Mouse (Mus musculus) left cerebral cortex, postnatal 10 days (tissue): Measurements from ENCODE around the gene Rflnb. TPM values are rescaled to one million over a fixed set of nuclear protein-coding genes. Genes with fewer than 3 reads are reported as not detected.

ENCODE experiments used
- DNase-seq, 2 experiments: peaks; one replicate each; pipeline ENCODE4 v3.0.0; 2021 to 2022; ENCODE audit warnings: low spot score in 2 of 2, mixed read lengths in 1 of 2; ENCODE audit errors: extremely low spot score in 1 of 2
- intact Hi-C: fragments of 180-260 bp; cut with DNase I; formaldehyde crosslinking; loops from one replicate; pipeline ENCODE4 v1.15.1; 2025
- total RNA-seq, 2 experiments: library from RNA; stranded (reverse); gene quantifications; 2 replicates each; pipeline ENCODE4 v1.2.3; 2021

The Rflnb gene
- total RNA-seq: 10 to 100 TPM; 27.3 to 29.6 TPM

DNA sequence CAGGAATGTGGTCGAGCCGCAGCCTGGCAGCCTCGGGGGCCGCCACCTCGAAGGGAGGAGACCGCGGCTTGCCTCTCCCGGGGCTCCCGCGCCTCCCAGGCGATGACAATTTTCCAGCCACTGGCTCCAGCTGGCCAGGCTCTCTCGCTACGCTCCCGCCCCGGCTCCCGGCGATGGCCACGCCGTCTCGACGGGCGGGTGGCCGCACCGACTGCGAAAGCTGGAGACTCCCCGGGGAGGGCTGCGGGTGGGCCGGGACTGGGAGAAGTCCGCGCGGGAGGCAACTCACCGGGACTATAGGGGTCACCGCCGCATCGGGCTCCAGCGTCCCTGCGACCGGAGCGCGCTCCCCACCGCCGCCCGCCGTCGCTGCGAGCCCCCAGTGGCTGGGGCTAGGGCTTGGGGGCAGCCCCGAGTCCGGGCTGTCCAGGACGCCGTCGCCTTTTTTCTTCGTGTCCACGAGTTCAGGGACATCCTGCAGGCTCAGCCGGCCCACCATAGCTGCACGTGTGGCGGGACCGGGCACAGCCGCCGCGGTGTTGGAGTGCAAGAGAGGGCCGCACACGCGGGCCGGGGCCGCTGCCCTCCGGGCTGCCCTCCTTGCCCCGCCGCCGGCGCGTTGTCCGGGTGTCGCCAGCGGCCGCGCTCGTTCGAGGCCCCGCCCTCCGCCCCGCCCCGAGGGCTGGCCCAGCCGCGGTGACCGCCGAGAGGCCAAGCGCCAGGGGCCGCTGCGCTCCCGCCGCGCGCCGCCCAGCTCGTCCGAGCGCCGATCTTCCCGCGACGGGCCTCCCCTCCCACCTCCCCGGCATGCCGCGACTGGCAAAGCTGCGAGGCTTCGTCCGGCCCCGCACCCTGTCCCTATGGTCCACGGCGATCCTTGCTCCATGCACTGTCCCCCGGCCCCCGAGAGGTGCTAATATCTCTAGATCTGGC lies at the start of gene Rflnb:
TSS of gene Rflnb (minus strand) at position 644 of the 933 bp plus-strand sequence.
- intact Hi-C loops: no loop called here

GRCm38 (mm10) chr11:76077341-76077740 lies 49.8 kb upstream of the Rflnb start:
- intact Hi-C loops: no loop called here

More for the DNA sequence above, at the start of gene Rflnb:
- peak; percentile 29 to 93 for DNase-seq

GRCm38 (mm10) chr11:76074296-76075093 lies 46.9 kb upstream of the Rflnb start:
- intact Hi-C loops: no loop called here
- DNase-seq: no peak

More at GRCm38 (mm10) chr11:76077341-76077740, 49.8 kb upstream of the Rflnb start:
- DNase-seq: no peak

DNA sequence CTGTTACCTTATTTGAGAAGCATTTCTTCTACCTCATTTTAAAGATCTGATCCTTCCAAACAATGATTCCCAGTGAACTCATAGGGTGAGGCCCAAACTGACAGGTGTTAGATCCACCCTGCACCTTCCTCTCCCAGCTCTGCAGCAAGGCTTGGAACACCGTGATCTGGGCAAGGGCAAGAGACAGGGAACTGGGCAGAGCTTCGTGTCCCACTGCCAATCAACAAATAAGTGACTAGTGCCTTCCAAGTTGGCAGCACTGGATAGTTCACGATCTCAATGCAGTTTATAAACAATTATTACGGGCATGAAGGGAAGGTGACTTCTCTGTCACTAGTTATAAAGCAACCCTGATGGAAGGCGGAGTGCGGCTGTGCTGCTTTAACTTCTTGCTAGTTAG lies 42.2 kb upstream of the Rflnb start:
- intact Hi-C loops: no loop called here
- no peak for DNase-seq

DNA sequence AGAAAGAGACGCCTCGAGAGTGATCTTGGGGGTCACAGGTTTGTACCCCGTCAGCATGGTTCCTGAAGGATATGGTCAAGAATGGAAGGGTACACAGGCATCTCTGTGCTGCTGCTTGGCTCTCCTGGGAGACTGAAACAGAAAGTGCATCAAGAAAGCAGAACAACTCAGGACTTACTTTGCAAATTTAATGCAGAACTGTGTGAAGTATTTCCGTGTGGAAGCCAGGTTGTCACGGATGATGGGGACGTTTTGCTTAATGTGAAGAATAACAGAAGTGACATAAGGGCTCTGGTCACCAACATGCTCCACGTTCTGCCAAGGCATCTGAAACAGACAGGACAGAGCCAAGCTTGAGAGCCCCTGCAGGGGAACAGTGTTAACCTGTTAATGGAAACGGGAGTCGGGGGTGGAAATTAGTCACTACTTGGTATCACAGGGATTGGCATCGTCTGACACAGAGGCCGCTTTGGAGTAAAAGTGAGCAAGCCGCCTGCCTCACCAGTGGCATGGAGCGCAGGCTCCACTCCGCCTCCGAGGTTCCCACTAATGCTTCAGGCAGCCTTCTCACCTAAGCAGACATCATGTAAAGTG lies 39.1 kb upstream of the Rflnb start:
- intact Hi-C loops: no loop called here
- DNase-seq: no peak

DNA sequence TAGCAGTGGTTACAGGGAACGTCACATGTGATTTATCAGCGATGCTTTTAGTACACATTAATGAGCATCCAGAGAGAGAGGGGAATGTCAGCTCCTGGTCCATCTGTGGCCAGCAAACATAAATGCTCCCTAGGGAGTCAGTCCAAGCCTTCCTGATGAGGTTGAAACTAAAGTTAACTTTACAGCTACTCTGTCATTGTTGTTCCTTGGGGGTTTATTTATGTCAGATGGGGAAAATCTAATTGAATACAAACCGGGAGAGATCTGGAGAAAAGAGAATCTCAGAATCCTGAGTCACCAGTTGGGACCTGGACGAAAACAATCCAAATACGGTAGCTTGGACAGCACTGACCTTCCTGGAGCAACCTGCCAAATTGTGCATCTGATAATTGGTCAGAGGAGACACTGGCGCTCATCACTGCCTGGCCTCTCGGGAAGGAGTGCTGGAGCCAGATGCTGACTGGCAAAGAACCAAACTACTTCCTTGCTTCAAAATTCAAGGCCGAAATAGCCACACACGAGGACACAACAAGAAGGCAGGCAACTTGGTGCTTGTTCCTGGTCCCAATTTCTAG lies 38.0 kb upstream of the Rflnb start:
- DNase-seq: no peak
- intact Hi-C loops: no loop called here

DNA sequence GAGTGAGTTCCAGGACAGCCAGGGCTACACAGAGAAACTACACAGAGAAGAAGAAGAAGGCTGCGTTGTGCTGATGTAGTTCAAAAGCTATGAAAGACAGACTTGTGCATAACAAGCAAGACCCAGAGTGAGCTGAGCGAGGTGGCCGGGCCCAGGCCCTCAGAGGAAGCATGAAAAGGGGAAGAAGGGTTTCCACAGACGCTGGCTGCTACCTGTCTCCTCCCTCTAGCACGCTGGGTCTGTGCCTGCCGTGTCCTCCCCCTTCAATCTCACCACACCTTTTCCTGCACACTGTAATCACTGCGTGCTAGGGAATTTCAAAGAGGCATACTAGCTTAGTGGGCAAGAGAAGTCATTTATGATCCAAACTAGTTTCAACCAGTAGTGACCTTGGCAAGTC lies 36.8 kb upstream of the Rflnb start:
- intact Hi-C loops: no loop called here
- no peak for DNase-seq

GRCm38 (mm10) chr11:76060906-76061305 lies 33.3 kb upstream of the Rflnb start:
- DNase-seq: no peak
- intact Hi-C loops: no loop called here

DNA sequence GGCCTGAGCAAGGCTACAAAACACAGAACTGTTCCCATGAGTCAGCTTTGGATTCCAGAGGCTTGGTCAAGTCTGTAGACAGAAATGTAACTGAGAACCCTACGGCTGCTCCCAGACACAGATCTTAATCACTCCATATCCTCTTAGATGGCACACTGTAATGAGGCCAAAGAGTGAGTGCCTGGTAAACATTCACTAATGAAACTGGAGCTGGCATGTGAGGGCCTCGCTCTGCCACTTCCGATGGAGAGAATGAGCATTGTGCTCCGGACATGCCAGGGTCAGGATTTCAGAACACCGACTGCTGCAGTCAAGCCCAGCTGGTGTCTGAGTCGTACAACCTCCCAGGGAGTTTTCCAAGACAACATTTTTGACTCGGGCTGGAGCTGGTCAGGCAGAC lies 32.4 kb upstream of the Rflnb start:
- no peak for DNase-seq
- intact Hi-C loops: no loop called here

DNA sequence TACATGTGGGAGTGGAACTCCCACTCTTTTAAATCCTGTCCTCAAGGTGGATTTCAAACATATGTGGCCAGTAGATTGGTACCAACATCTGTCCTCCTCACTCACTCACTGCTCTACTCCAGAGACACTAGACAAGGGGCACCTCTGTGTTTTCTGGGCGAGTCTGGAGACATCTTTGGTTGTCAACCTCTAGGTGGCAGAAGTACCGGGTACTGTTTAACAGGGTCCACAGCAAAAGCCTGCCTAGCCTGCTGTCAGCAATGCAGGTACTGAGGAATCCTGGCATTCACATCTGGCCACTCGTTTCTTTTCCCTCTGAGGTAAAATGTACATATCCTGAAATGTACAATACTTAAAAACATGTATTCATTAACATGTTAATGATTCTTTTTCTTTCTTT lies 28.9 kb upstream of the Rflnb start:
- intact Hi-C loops: no loop called here
- no peak for DNase-seq

- intact Hi-C loops: no loop called here
- DNase-seq: no peak
These were observed 24.9 kb upstream of the Rflnb start for GRCm38 (mm10) chr11:76052496-76052895.

GRCm38 (mm10) chr11:76050967-76051512 lies 23.5 kb upstream of the Rflnb start:
- no peak for DNase-seq
- intact Hi-C loops: no loop called here

DNA sequence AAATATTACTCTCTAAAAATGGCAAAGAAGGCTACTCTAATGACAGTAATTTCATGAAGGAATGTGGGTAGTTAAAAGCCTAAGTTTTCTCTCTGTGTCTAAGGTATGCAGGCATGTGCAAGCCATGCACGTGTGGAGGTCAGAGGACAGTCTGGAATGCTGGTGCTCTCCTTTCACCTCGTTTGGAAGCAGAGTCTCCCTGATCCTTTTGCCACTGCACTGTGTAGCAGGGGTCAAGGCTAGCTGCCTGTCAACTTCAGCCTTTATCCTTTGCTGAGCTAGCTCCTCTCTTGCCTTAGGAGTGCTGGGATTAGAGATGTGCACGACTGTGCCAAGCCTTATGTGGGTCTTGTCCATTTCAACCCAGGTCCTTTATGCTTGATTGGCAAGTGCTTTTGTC lies 22.9 kb upstream of the Rflnb start:
- no peak for DNase-seq
- intact Hi-C loops: no loop called here

DNA sequence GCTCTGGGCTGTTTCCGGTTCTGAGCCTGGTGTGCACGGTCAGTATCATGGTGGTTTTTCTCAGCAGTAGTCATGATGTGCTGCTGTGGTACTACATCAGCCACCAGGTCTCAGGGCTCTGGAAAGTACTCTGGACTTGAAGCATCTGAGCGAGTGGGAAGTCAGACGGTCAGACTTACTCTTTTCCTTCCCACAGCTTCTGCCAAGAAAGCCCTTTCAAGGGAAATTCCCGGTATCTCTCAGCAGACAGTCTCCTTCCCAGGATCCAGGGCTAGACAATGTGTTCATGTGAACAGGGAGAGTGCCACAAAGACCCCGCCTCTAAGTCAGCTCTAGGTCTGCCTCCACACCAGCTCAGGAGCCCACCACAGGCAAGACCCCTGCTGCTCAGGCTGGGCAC lies 17.8 kb upstream of the Rflnb start:
- DNase-seq: no peak
- intact Hi-C loops: no loop called here

DNA sequence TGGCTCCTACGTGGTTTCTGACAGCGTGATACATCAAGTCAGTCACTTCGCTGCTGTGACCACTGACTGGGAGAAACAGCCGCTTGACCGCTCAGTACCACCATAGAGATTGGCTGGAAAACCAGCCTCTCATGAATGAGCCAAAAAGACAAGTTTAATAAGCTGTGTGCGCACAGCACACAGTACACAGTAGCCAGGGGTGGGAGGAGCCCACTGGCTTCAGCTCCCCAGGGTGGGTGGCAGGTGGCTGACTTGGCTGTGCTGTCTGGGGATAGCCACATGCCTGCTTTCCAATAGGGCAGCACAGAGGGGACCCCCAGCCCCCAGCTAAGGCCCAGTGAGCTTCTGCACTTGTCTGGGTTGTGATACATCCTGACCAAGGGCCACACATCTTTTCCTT lies 16.9 kb upstream of the Rflnb start:
- DNase-seq: no peak
- intact Hi-C loops: no loop called here

DNA sequence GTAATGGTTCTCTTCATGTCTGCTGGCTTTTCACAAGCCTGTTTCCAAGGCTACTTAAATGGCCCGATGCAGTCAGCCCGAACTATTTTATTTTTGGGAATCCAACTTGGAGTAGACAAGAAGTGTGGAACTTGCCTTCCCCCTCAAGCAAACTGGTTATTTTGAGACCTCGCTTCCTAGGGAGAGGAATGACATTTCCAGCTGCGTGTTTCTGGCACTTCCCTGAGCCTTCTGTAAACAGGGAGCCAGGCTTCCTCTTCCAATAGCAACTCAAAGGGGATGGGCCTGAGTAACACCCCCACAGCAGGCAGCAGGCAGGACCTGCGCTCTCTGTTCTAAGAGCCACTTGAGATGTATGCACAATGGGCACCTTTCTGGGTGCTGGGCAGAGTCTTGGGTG lies 15.3 kb upstream of the Rflnb start:
- intact Hi-C loops: no loop called here
- DNase-seq: peak; percentile 73 to 76

GRCm38 (mm10) chr11:76042041-76042638 lies 14.6 kb upstream of the Rflnb start:
- DNase-seq: no peak
- intact Hi-C loops: no loop called here

DNA sequence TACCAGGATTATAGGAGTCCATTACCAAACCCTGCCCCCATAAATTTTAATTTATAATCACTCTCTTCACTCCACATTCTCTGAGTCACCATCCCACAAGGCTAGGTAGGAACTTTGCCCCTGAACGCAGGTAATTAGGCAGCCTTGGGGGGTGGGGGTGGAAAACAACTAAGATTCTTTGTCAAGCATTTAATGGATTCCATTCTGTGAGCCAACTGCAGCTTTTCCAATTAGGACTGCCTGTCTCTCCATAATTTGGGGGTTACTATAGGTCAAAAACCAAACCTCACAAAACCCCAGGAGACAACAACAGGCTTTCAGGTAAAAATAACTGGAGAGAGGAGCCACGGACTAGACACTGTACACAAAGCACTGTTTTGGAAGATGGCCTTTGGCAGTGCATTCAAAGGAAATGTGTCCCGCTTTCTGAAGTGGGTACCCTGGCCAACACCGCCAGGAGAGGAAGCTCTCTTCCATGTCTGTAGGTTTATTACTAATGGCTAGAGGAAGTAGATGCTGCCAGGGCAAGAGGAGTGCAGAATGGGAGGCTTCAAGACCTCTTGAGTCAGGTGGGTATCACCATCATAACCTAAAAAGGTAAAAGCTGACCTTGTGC lies 13.3 kb upstream of the Rflnb start:
- intact Hi-C loops: no loop called here

More for the DNA sequence above, 13.3 kb upstream of the Rflnb start:
- no peak for DNase-seq
